Comparison of ENCODE assay signal across 7 mouse cellular contexts in the genomic region with DNA sequence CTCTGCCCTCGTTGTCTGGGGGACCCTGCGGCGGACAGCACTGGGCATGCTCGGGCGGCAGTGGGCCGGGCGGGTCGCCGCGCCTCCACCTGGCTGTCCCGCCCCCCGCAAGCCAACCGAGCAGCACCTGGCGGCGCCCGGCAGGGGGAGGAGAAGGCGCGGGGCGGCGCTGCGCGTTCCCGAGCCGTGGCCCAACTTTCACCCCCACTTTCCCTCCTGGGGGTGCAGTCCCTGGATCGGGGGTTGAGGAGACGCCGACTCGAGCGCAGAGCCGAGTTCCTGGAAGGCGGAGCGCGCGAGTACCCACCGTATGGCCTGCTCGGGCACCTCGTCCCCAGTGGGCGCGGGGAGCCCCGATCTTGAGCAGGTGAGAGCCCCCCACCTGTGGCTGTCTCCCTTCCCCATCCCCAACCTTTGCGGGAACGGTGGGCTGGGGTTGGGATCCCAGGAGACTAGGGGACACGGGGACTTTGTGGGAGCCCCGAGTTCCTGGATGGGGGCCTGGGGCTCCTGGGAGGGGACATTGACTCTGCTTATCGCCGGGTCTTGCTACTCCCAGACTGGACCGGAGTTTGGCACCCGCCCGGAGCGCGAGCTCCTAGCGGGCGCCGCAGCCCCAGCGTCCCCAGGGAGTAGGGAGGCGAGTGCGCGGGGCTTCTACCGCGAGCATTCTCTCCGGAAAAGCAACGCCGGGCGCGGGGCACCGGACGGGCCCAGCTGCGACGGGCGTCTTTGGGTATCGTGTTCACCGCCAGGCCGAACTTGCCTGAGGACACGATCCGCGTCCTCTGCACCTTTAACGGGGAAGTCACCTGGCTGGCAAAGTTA. TPM values are rescaled to one million over a fixed set of nuclear protein-coding genes. Genes with fewer than 3 reads are reported as not detected.
DNase-seq lines count a peak whose midpoint lies in the region; ATAC-seq and TF ChIP-seq lines count a peak whose summit lies in the region.

A gene (plus strand): TSS at position 11 of the 828 bp plus-strand sequence.

- under 1% methylated on average over 77 of the region's 77 CpGs for WGBS in forebrain, embryonic 14.5 days
- under 1% methylated on average over 55 of the region's 77 CpGs for WGBS in hindbrain, embryonic 11.5 days

- ATAC-seq in forebrain, embryonic 14.5 days, result peak; percentile 68
- peak; percentile 57 for ATAC-seq in hindbrain, embryonic 11.5 days (ENCODE audit: low FRiP score)

- peaks cover 70% of the 10 kb centered on the region for H3K27me3 ChIP-seq in E14TG2a.4 (ENCODE audit: insufficient read depth, low read length)
- H3K27me3 ChIP-seq in forebrain, embryonic 14.5 days (replicated peaks; ENCODE audit: control insufficient read depth, insufficient read depth, low read length), result peaks cover 31% of the 10 kb centered on the region
- H3K27me3 ChIP-seq in hindbrain, embryonic 11.5 days (ENCODE audit: control insufficient read depth, insufficient read depth, low read length), result peaks cover 37% of the 10 kb centered on the region

- peak within 1 kb of the TSS; percentile 57 for H3K9ac ChIP-seq in forebrain, embryonic 14.5 days (ENCODE audit: low read length)
- H3K9ac ChIP-seq in hindbrain, embryonic 11.5 days (ENCODE audit: low read depth, low read length), result peak within 1 kb of the TSS; percentile 24

- H3K36me3 ChIP-seq in E14TG2a.4 (ENCODE audit: insufficient read depth, low read length), result no peaks in the 10 kb centered on the region
- no peaks in the 10 kb centered on the region for H3K36me3 ChIP-seq in forebrain, embryonic 14.5 days (ENCODE audit: control insufficient read depth, insufficient read depth, low read length)
- no peaks in the 10 kb centered on the region for H3K36me3 ChIP-seq in hindbrain, embryonic 11.5 days (ENCODE audit: control insufficient read depth, insufficient read depth, low read length)

- no peak for TF ChIP-seq CTCF in E14TG2a.4 (conservative IDR thresholded peaks at IDR 0.05; ENCODE audit: low read length)

- H3K4me1 ChIP-seq in E14TG2a.4 (replicated peaks; ENCODE audit: low read depth, low read length), result peaks cover 20% of the 10 kb centered on the region
- H3K4me1 ChIP-seq in forebrain, embryonic 14.5 days (ENCODE audit: control insufficient read depth, insufficient read depth, low read length), result peaks cover 8% of the 10 kb centered on the region; the same call in 1 of the 2 replicates
- peaks cover 2% of the 10 kb centered on the region; the same call in 1 of the 2 replicates for H3K4me1 ChIP-seq in hindbrain, embryonic 11.5 days (replicated peaks; ENCODE audit: control insufficient read depth, insufficient read depth, low read length)

- peak within 1 kb of the TSS; percentile 91 for H3K4me3 ChIP-seq in E14TG2a.4 (replicated peaks; ENCODE audit: low read length)
- peak within 1 kb of the TSS; percentile 56 for H3K4me3 ChIP-seq in forebrain, embryonic 14.5 days (ENCODE audit: low read depth, low read length)
- H3K4me3 ChIP-seq in hindbrain, embryonic 11.5 days (ENCODE audit: low read depth, low read length), result peak within 1 kb of the TSS; percentile 59

- H3K9me3 ChIP-seq in E14TG2a.4 (ENCODE audit: low read length), result no peaks in the 10 kb centered on the region
- no peaks in the 10 kb centered on the region for H3K9me3 ChIP-seq in forebrain, embryonic 14.5 days (replicated peaks; ENCODE audit: control insufficient read depth, low read length)
- H3K9me3 ChIP-seq in hindbrain, embryonic 11.5 days (ENCODE audit: control insufficient read depth, low read length), result no peaks in the 10 kb centered on the region

- intact Hi-C loops in left cerebral cortex, postnatal 10 days (cut with DNase I), result no loop called here

- DNase-seq in ZHBTc4 (ENCODE audit: low read depth, low spot score), result peak; percentile 52
- DNase-seq in forebrain, embryonic 14.5 days (ENCODE audit: low spot score), result peak; percentile 41
- peak; percentile 63 for DNase-seq in hindbrain, embryonic 11.5 days (ENCODE audit: low spot score)
- DNase-seq in left cerebral cortex, postnatal 10 days (ENCODE audit: extremely low spot score in 1 of 2, low spot score in 2 of 2), result peak in 1 of 2 experiments; percentile 32
- peak; percentile 37 for DNase-seq in mesoderm, embryonic 11.5 days (ENCODE audit: low read depth, low spot score)
- DNase-seq in thymus, postnatal 0 days (ENCODE audit: low spot score), result no peak

- H3K4me2 ChIP-seq in forebrain, embryonic 14.5 days (ENCODE audit: low read length), result peak within 1 kb of the TSS; percentile 100
- H3K4me2 ChIP-seq in hindbrain, embryonic 11.5 days (replicated peaks; ENCODE audit: low read depth, low read length), result peak within 1 kb of the TSS; percentile 100

- H3K27ac ChIP-seq in forebrain, embryonic 14.5 days (ENCODE audit: low read depth, low read length), result no peak within 1 kb of the TSS
- H3K27ac ChIP-seq in hindbrain, embryonic 11.5 days (ENCODE audit: low read depth, low read length), result no peak within 1 kb of the TSS

RNA-seq across cellular contexts. Expression of the gene that starts here (rescaled TPM):
- polyA plus RNA-seq in forebrain, embryonic 14.5 days (2014; fragmentation: Nextera tagmentation; extraction: Ambion mirVana), result 60.0 and 84.2 TPM in 2 replicates
- 66.8 and 97.7 TPM in 2 replicates for polyA plus RNA-seq in hindbrain, embryonic 11.5 days (2014; fragmentation: Nextera tagmentation; extraction: Ambion mirVana)
- total RNA-seq in left cerebral cortex, postnatal 10 days (2021), result 100 to 1,000 TPM; 525 to 540 TPM
- 8.5 and 10.5 TPM in 2 replicates for polyA plus RNA-seq in thymus, postnatal 0 days (2015; fragmentation: Nextera tagmentation; extraction: Ambion mirVana)
